Mouse (Mus musculus) frontal cortex, postnatal 14 days (tissue): ENCODE measurements around the gene Efcab12.

Experiments
- DNase-seq, 2 experiments: peaks; one replicate each; pipeline ENCODE4 v3.0.0; 2022; ENCODE audit warnings: low spot score in 2 of 2

The Efcab12 gene

DNA sequence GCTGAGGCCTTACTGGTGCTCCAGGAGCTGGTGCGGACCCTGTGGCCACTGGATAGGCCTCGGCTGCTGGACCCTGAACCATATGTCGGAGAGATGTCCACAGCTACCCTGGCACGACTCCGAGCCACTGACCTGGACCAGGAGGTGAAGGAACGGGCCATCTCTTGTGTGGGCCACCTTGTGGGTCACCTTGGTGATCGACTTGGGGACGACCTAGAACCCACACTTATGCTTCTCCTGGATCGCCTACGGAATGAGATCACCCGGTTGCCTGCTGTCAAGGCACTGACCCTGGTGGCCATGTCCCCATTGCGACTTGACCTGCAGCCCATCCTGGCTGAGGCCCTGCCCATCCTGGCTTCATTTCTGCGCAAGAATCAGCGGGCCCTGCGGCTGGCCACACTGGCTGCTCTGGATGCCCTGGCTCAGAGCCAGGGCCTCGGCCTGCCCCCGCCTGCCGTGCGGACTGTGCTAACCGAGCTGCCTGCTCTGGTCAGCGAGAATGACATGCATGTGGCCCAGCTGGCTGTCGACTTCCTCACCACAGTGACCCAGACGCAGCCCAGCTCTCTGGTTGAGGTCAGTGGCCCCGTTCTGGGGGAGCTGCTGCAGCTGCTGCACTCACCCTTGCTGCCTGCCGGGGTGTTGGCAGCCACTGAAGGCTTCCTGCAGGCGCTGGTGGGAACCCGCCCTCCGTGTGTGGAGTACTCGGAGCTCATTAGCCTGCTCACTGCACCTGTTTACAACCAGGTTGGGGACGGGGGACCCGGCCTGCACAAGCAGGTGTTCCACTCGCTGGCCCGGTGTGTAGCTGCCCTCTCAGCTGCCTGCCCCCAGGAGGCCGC is 46.1 kb downstream of the Efcab12 start:
- DNase-seq: no peak

DNA sequence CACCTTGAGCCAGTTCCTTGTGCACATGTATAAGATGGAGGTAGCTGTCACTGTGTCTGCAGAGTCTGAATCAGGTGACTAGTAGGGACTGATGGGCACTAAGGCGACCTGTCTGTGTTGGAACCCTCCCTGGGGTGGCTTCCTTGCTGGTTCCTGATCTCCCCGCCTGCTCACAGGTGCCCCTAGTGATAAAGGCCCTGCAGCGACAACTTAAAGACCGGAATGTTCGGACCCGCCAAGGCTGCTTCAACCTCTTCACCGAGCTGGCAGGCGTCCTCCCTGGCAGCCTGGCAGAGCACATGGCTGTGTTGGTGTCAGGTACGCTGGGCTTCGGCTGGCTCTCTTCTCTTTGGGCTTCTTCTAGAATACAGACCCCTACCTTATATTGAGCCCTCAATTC is 47.2 kb downstream of the Efcab12 start:
- DNase-seq: no peak

GRCm38 (mm10) chr6:115782781-115783180 is 55.4 kb downstream of the Efcab12 start:
- no peak for DNase-seq

DNA sequence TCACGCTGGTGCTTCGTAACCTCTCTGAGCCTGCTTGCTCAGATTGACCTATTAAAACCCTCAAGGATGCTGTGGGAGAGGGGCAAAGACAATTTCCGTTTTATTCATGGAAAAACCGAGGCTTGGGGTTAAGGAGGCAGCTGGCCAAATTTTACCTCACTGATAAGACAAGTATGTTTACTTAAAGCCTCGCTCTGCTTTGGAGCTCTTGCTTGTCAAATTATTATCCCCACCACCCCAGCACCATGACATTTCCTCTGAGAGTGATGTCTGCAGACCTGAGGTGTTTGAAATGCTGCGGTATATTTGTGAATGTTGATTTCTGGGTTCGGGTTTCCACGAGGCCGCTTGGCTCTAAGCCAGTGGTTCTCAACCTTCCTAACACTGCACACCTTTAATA is 61.8 kb downstream of the Efcab12 start:
- DNase-seq: no peak

DNA sequence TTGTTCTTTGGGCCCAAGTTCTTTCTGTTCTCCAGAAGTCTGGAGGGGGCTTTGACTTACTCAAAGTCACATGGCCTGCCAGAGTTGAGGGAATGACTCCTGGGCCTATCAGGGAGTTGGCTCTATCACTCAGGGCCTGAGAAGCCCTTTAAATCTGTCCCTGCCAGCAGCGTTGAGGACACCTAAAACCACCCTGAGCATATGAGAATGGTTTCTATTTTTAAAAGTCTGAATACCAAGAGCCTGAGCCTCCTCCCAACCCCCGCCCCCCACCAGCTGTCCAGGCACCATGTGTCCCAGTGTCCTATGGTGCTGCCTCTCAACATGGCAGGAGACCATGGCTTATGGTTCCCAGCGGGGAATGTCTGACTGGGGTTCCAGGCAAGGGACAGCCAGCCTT is 62.4 kb downstream of the Efcab12 start:
- no peak for DNase-seq

GRCm38 (mm10) chr6:115774501-115774921 is 63.7 kb downstream of the Efcab12 start, which contains the start of gene Cand2:
Cand2 (plus strand) TSS chr6:115774538.
- no peak for DNase-seq

DNA sequence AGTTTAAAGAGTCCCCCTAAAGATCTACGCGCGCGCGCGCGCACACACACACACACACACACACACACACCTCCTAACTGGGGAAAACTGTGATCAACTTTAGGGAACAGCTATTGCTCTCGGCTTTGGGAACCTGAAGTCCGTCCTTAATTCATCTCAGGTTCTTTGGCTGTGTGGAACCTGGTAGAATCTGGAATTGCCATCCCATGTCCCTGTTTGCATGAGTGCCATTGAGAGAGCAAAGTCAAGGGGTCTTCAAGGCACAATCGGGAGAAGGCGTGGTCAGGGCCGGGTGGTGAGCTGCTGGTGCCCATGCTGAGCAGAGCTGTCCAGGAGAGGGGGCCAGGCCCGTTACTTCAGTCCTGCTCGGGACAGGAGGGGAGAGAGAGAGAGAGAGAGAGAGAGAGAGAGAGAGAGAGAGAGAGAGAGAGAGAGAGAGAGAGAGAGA is 64.2 kb downstream of the Efcab12 start:
- DNase-seq: no peak

DNA sequence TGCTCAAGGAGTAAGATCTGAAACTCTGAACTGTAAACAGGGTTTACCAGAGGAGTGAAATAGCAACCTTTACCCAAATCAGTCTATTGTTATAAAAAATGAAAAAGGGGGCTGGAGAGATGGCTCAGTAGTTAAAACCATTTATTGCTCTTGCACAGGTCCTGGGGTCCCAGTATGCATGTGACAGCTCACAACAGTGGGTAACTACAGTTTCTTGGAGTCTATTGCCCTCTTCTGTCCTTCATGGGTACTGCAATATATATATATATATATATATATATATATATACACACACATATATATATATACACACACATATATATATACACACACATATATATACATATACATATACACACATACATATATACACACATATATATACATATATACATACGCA is 65.6 kb downstream of the Efcab12 start:
- DNase-seq: no peak

- no peak for DNase-seq
These were observed 66.0 kb downstream of the Efcab12 start for GRCm38 (mm10) chr6:115772201-115772600.

- DNase-seq: no peak
These were observed 67.4 kb downstream of the Efcab12 start for GRCm38 (mm10) chr6:115770852-115771251.

- no peak for DNase-seq
These were observed 68.0 kb downstream of the Efcab12 start for GRCm38 (mm10) chr6:115770059-115770670.

DNA sequence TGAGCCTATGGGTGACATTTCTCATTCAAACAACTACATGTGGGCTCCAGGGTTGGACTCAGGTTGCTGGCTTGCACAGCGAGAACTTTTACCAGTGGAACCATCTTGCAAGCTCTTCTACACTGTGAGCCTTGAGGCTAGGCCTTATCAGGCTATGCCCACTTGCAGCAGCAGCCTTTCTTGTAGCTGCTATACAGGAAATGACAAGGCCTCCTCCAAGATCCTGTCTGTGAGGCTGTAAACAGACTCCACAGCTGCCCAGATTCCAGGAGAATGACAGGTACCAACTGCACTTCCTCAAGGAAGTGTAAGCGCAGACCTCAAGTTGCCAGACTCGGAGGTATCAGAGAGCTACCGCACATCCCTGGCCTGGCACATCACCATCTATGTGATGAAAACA is 70.0 kb downstream of the Efcab12 start:
- DNase-seq: no peak

DNA sequence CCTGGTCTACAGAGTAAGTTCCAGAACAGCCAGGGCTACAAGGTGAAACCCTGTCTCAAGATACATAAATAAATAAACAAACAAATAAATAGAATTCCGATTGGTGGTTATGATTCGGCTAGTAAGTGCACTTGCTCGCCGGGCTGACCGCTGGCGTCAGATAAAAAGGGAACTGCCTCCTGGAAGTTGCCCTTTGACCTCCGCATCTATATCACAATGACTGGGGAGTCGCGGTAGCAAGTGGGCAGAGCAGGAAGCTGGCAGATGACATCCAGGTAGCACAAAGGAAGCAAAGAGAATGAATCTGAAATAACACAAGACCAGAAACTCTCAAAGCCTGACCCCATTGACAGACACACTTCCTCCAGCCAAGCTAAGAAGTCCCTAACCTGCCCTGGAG is 70.9 kb downstream of the Efcab12 start:
- no peak for DNase-seq

DNA sequence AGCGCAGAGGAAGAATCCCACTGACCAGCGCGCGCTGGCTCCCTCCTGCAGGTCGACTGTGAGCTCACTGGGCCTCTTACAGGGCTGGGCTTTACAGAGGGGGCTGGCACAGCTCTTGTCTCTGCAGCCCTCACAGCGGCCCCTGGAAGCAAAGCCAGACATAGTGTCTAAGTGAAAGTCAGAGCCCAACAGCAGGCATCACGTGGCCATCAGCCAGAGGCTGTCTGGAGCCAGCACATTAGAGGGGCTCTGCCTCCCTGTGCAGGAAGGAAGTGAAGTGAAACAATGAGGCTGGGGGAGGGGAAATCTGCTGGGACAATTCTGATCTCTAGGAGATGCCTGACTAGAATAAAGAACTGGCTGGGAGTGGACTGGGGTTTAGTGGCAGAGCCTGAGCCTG is 74.0 kb downstream of the Efcab12 start:
- peak; percentile 23 to 32 for DNase-seq

DNA sequence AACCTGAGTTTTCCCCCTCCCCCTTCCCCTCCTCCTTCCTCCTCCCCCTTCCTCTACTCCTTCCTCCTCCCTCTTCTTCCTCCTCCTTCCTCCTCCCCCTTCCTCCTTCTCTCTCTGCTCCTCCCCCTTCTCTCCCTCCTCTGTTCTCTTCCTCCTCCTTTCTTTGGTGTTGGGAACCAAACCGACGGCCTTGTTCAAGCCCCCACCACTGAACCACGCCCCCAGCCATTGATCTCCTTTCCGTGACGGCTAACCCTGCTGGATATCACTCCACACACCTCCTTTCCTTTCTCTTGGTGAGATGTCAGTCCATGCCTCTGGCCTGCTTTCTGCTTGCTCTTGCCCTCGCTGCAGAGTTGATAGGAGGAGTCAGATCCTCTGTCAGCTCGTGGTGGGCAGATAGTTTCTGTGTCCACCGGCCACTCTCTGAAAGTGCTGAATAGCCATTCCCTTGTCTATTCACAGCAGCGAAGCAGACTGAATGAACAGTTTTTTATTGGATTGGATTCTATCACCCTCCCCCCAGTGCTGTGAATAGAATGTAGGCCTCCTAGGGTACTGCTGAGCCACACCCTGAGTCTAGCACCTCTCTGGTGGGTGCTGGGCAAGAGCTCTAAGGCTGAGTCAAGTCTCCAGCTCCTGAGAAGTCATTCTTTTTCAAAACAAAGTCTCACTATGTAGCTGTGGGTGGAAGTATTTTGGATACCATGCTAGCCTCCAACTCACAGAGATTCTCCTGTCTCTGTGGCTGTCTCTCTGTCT is 76.0 kb downstream of the Efcab12 start, which contains the start of gene Tmem40:
Tmem40 (minus strand) TSS at position 416 of the 762 bp plus-strand sequence.
- no peak for DNase-seq

DNA sequence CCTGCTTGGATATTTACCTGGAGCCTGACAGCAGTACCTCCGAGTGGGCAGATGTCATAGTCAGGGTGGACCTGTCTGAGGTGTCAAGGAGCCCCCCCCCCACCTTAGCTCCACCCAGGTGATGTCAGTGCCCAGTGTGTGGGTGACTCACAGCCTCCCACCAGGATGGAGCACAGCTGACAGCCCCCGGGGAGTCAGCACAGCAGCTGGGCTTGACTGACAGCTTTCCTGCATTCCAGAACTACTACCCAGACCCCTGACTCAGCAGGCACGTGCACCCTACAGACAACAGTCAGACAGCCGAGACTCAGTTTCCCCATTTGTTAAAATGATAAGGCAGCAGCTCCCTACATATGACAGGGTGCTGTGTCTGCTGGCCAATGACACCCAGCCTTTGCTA is 77.2 kb downstream of the Efcab12 start:
- DNase-seq: no peak
